15 mouse cellular contexts compared by ENCODE assay signal in the genomic region with DNA sequence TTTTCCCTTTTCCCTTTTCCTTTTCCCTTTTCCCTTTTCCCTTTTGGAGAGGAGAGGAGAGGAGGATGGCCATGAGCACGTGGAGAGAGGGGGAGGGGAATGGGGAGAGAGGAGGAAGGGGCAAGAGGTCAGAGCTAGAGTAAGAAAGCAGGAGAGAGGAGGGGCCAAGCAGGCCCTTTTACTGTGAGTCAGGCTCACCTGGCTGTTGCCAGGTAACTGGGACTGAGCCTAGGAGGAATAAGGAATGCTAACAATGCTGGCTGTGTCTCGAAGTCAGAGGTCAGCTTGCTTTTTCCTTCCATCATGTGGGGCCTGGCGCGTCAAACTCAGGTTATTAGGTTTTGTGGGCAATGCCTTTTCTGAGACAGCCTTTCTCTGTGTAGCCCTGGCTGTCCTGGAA. TPM values are rescaled to one million over a fixed set of nuclear protein-coding genes. Genes with fewer than 3 reads are reported as not detected.
DNase-seq lines count a peak whose midpoint lies in the region; ATAC-seq and TF ChIP-seq lines count a peak whose summit lies in the region.
"Had no signal": no experiment of that assay in that cellular context is flagged by ENCODE, and none has a peak within 500 bp of the region (broad histone marks: within the 10 kb centered on the region; RNA-seq: fewer than 3 reads in every experiment).

No protein-coding gene starts in this region.

- no peak for TF ChIP-seq EP300 in stomach, postnatal 0 days (optimal IDR thresholded peaks at IDR 0.05)

- H3K4me1 ChIP-seq in heart, embryonic 10.5 days, result peaks cover 37% of the 10 kb centered on the region
- peaks cover 13% of the 10 kb centered on the region for H3K4me1 ChIP-seq in lung, embryonic 16.5 days (replicated peaks; ENCODE audit: control insufficient read depth, insufficient read depth, low read length)
- peaks cover 6% of the 10 kb centered on the region; the same call in 1 of the 2 replicates for H3K4me1 ChIP-seq in stomach, postnatal 0 days (replicated peaks; ENCODE audit: control insufficient read depth, insufficient read depth)

- ATAC-seq in lung, embryonic 16.5 days (ENCODE audit: low read depth), result no peak
- ATAC-seq in stomach, postnatal 0 days (ENCODE audit: low FRiP score, low TSS enrichment), result peak; percentile 42; the same call in 1 of the 2 replicates

- H3K9me3 ChIP-seq in heart, embryonic 10.5 days, result no peaks in the 10 kb centered on the region
- no peaks in the 10 kb centered on the region for H3K9me3 ChIP-seq in lung, embryonic 16.5 days (ENCODE audit: control insufficient read depth, low read length)
- no peaks in the 10 kb centered on the region for H3K9me3 ChIP-seq in stomach, postnatal 0 days (ENCODE audit: control insufficient read depth, low read length)
- H3K9me3 ChIP-seq: neural tube, embryonic 13.5 days had no signal

- H3K27me3 ChIP-seq in heart, embryonic 10.5 days (ENCODE audit: insufficient read depth, poor library complexity, severe bottlenecking), result no peaks in the 10 kb centered on the region
- no peaks in the 10 kb centered on the region for H3K27me3 ChIP-seq in lung, embryonic 16.5 days (ENCODE audit: control insufficient read depth, insufficient read depth, low read depth, low read length)
- no peaks in the 10 kb centered on the region for H3K27me3 ChIP-seq in stomach, postnatal 0 days (ENCODE audit: control insufficient read depth, insufficient read depth, low read length)
- H3K27me3 ChIP-seq: neural tube, embryonic 13.5 days had no signal

- H3K4me3 ChIP-seq in heart, embryonic 10.5 days, result no peak overlapping the region
- no peak overlapping the region for H3K4me3 ChIP-seq in lung, embryonic 16.5 days (ENCODE audit: low read length)
- H3K4me3 ChIP-seq in stomach, postnatal 0 days (ENCODE audit: low read depth, low read length), result no peak overlapping the region
- no peak overlapping the region for H3K4me3 ChIP-seq in gastrocnemius, adult 2 months
- H3K4me3 ChIP-seq: neural tube, embryonic 13.5 days had no signal

- intact Hi-C loops in gastrocnemius, adult 2 months (cut with DNase I), result no loop called here

- no peak overlapping the region for H3K4me2 ChIP-seq in lung, embryonic 16.5 days (ENCODE audit: low read depth, low read length)
- H3K4me2 ChIP-seq in stomach, postnatal 0 days (replicated peaks; ENCODE audit: low read depth), result no peak overlapping the region
- H3K4me2 ChIP-seq: neural tube, embryonic 13.5 days had no signal

- peak; percentile 69 for DNase-seq in heart, embryonic 10.5 days (ENCODE audit: low spot score)
- no peak for DNase-seq in heart, postnatal 4 days
- DNase-seq in lung, postnatal 25 days (ENCODE audit: low spot score), result no peak
- peak; percentile 16 for DNase-seq in forelimb bud, embryonic 11.5 days (ENCODE audit: low read depth, low spot score)
- peak; percentile 59 for DNase-seq in stomach, postnatal 0 days (ENCODE audit: low spot score)
- DNase-seq in gastrocnemius, adult 2 months, result no peak
- DNase-seq in spleen, adult 12 weeks (ENCODE audit: low spot score), result no peak
- DNase-seq: B cell, adult 2 months; cerebellum, adult 8-10 months; heart, adult 18-20 months; lung, postnatal 14 days; retina, postnatal 1 day had no signal

- H3K36me3 ChIP-seq in heart, embryonic 10.5 days, result no peaks in the 10 kb centered on the region
- H3K36me3 ChIP-seq in lung, embryonic 16.5 days (ENCODE audit: control insufficient read depth, insufficient read depth, low read length), result no peaks in the 10 kb centered on the region
- no peaks in the 10 kb centered on the region for H3K36me3 ChIP-seq in stomach, postnatal 0 days (ENCODE audit: control insufficient read depth, insufficient read depth, low read length)
- H3K36me3 ChIP-seq: neural tube, embryonic 13.5 days had no signal

- TF ChIP-seq CTCF in stomach, postnatal 0 days (IDR thresholded peaks at IDR 0.05; ENCODE audit: low read depth), result no peak
- TF ChIP-seq CTCF in gastrocnemius, adult 2 months (IDR thresholded peaks at IDR 0.05), result no peak

- 40% methylated on average over 4 of the region's 4 CpGs for WGBS in heart, embryonic 10.5 days
- WGBS in lung, embryonic 16.5 days, result 36% methylated on average over 3 of the region's 4 CpGs
- WGBS in stomach, postnatal 0 days, result 43% methylated on average over 3 of the region's 4 CpGs

- no peak overlapping the region for H3K9ac ChIP-seq in lung, embryonic 16.5 days (ENCODE audit: low read length)
- H3K9ac ChIP-seq in stomach, postnatal 0 days (ENCODE audit: low read length), result no peak overlapping the region
- H3K9ac ChIP-seq: neural tube, embryonic 13.5 days had no signal

- H3K27ac ChIP-seq in heart, embryonic 10.5 days, result no peak overlapping the region; the same call in 1 of the 2 replicates
- peak overlapping the region; percentile 21 for H3K27ac ChIP-seq in lung, embryonic 16.5 days (ENCODE audit: low read length)
- no peak overlapping the region for H3K27ac ChIP-seq in stomach, postnatal 0 days (replicated peaks)
- no peak overlapping the region for H3K27ac ChIP-seq in gastrocnemius, adult 2 months
- H3K27ac ChIP-seq: neural tube, embryonic 13.5 days had no signal

RNA-seq across cellular contexts. Expression of a gene that starts 3.3 kb away (rescaled TPM):
- 20.2 and 22.3 TPM in 2 replicates for polyA plus RNA-seq in heart, embryonic 10.5 days (2016; fragmentation: Nextera tagmentation; extraction: Ambion mirVana)
- total RNA-seq in heart, postnatal 4 days (2021), result 10 to 100 TPM; 15.7 to 16.7 TPM
- polyA plus RNA-seq in lung, embryonic 16.5 days (2015; fragmentation: Nextera tagmentation; extraction: Ambion mirVana), result 19.5 and 20.0 TPM in 2 replicates
- 6.7 and 6.8 TPM in 2 replicates for polyA plus RNA-seq in stomach, postnatal 0 days (2015; fragmentation: Nextera tagmentation; extraction: Ambion mirVana)
- total RNA-seq in gastrocnemius, adult 2 months (2021), result 1 to 10 TPM; 6.2 to 8.4 TPM

RNA-seq across cellular contexts. Expression of a gene that starts 11.1 kb away (rescaled TPM):
- 7.8 and 8.2 TPM in 2 replicates for polyA plus RNA-seq in heart, embryonic 10.5 days (2016; fragmentation: Nextera tagmentation; extraction: Ambion mirVana)
- 10 to 100 TPM in 1 of 2 experiments, 1 to 10 TPM in 1; 10.0 to 10.3 TPM for total RNA-seq in heart, postnatal 4 days (2021)
- polyA plus RNA-seq in lung, embryonic 16.5 days (2015; fragmentation: Nextera tagmentation; extraction: Ambion mirVana), result 3.8 and 4.1 TPM in 2 replicates
- polyA plus RNA-seq in stomach, postnatal 0 days (2015; fragmentation: Nextera tagmentation; extraction: Ambion mirVana), result 4.7 and 6.1 TPM in 2 replicates
- 1 to 10 TPM; 1.3 to 2.2 TPM for total RNA-seq in gastrocnemius, adult 2 months (2021)

RNA-seq across cellular contexts. Expression of a gene that starts 11.7 kb away (rescaled TPM):
- polyA plus RNA-seq in heart, embryonic 10.5 days (2016; fragmentation: Nextera tagmentation; extraction: Ambion mirVana), result 103 and 107 TPM in 2 replicates
- total RNA-seq in heart, postnatal 4 days (2021), result 100 to 1,000 TPM; 196 to 210 TPM
- polyA plus RNA-seq in lung, embryonic 16.5 days (2015; fragmentation: Nextera tagmentation; extraction: Ambion mirVana), result 46.3 and 48.0 TPM in 2 replicates
- polyA plus RNA-seq in stomach, postnatal 0 days (2015; fragmentation: Nextera tagmentation; extraction: Ambion mirVana), result 17.9 and 21.2 TPM in 2 replicates
- total RNA-seq in gastrocnemius, adult 2 months (2021), result 10 to 100 TPM; 28.4 to 41.4 TPM

RNA-seq across cellular contexts. Expression of a gene that starts 28.1 kb away (rescaled TPM):
- 20.0 and 29.8 TPM in 2 replicates for polyA plus RNA-seq in heart, embryonic 10.5 days (2016; fragmentation: Nextera tagmentation; extraction: Ambion mirVana)
- total RNA-seq in heart, postnatal 4 days (2021), result 100 to 1,000 TPM; 121 to 125 TPM
- 10.2 and 12.3 TPM in 2 replicates for polyA plus RNA-seq in lung, embryonic 16.5 days (2015; fragmentation: Nextera tagmentation; extraction: Ambion mirVana)
- 7.1 and 7.9 TPM in 2 replicates for polyA plus RNA-seq in stomach, postnatal 0 days (2015; fragmentation: Nextera tagmentation; extraction: Ambion mirVana)
- 10 to 100 TPM in 1 of 2 experiments, 1 to 10 TPM in 1; 7.2 to 11.9 TPM for total RNA-seq in gastrocnemius, adult 2 months (2021)

RNA-seq across cellular contexts. Expression of a gene that starts 38.7 kb away (rescaled TPM):
- 0.36 and 0.39 TPM in 2 replicates for polyA plus RNA-seq in heart, embryonic 10.5 days (2016; fragmentation: Nextera tagmentation; extraction: Ambion mirVana)
- 1 to 10 TPM in 1 of 2 experiments, under 1 TPM in 1; 0.55 to 1.1 TPM for total RNA-seq in heart, postnatal 4 days (2021)
- polyA plus RNA-seq in lung, embryonic 16.5 days (2015; fragmentation: Nextera tagmentation; extraction: Ambion mirVana), result 0.65 and 1.3 TPM in 2 replicates
- polyA plus RNA-seq in stomach, postnatal 0 days (2015; fragmentation: Nextera tagmentation; extraction: Ambion mirVana), result 1.4 and 1.7 TPM in 2 replicates
- not detected for total RNA-seq in gastrocnemius, adult 2 months (2021)
- total RNA-seq: hematopoietic stem cell, adult 5-6 weeks had no signal

Comparison
In these comparisons a context has a peak if more than half of its experiments do, and no peak if none do; other contexts are left out.
1. DNase-seq: peak in heart, embryonic 10.5 days (single experiment), forelimb bud, embryonic 11.5 days (single experiment) and stomach, postnatal 0 days (single experiment); none in heart, postnatal 4 days (single experiment), lung, postnatal 25 days (single experiment), gastrocnemius, adult 2 months (single experiment) and spleen, adult 12 weeks (single experiment).